Mouse (Mus musculus) right cerebral cortex, postnatal 36 days (tissue): ENCODE results near the gene Vegfc.

Experiments
- DNase-seq, 2 experiments: peaks; one replicate each; pipeline ENCODE4 v3.0.0; 2022; ENCODE audit warnings: low spot score in 2 of 2, mixed read lengths in 1 of 2

Vegfc gene

GRCm38 (mm10) chr8:54185927-54186326 lies 108.5 kb downstream of the Vegfc start:
- DNase-seq: no peak

DNA sequence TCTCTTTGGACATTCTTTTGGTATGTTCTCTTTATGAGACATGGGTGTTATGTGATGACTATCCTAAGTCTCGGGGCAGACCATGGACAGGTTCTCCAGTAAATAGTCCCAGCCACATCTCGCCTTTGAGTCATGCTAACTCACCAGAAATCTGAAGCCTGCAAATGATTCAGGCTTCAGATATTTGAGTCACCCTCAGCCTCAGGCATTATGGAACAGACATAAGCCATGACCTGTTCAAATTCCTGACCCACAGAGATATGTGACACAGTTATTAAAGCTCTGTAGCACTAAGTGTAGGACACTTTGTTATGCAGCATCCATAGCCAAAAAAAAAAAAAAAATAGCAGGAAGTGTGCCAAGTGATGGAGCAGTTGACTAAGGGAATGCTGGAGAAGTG lies 138.8 kb downstream of the Vegfc start:
- DNase-seq: no peak

- DNase-seq: peak; percentile 8 to 17
Measured at GRCm38 (mm10) chr8:54228801-54229204, 151.4 kb downstream of the Vegfc start.

DNA sequence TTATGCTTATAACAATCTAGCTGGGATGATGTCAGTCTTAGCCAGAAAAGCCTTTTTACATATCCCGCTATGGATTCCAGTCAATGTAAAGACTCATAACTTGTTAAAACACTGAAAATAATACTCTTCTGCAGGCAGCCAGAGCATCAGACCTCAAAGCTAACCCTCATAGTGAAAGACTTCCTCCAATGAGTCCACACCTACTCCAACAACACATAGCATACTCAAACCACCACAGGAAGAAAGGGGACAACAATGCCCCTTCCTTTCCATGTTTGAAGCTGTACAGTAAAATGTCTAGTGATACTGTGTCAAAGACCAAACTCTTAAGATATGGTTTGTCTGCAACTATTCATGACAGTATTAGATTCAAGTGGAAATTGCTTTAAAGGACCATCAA lies 153.2 kb downstream of the Vegfc start:
- no peak for DNase-seq

GRCm38 (mm10) chr8:54233316-54233715 lies 155.9 kb downstream of the Vegfc start:
- no peak for DNase-seq
